Mouse (Mus musculus) T-cell, adult 2 months (primary cell): ENCODE data around the gene Cbfa2t3.
A peak's percentile ranks its signal among the peaks of the same experiment; 100 is the strongest.

Experiments
- DNase-seq: peaks from one replicate; pipeline ENCODE4 v3.0.0; 2022; ENCODE audit warnings: low spot score

Cbfa2t3 gene

GRCm38 (mm10) chr8:122604640-122605039 lies 94.3 kb downstream of the Cbfa2t3 start:
- no peak for DNase-seq

- DNase-seq = no peak
These were observed 98.2 kb downstream of the Cbfa2t3 start for GRCm38 (mm10) chr8:122600666-122601065.

GRCm38 (mm10) chr8:122596031-122596430 lies 102.9 kb downstream of the Cbfa2t3 start:
- DNase-seq = no peak

GRCm38 (mm10) chr8:122593783-122594507 lies 105.0 kb downstream of the Cbfa2t3 start:
- DNase-seq = no peak

GRCm38 (mm10) chr8:122593240-122593639 lies 105.7 kb downstream of the Cbfa2t3 start:
- no peak for DNase-seq

- no peak for DNase-seq
These were observed 112.2 kb downstream of the Cbfa2t3 start for GRCm38 (mm10) chr8:122586749-122587148.

- DNase-seq = no peak
These were observed 112.7 kb downstream of the Cbfa2t3 start for GRCm38 (mm10) chr8:122586171-122586570.

GRCm38 (mm10) chr8:122585411-122585891 lies 113.5 kb downstream of the Cbfa2t3 start:
- DNase-seq = no peak

- no peak for DNase-seq
These were observed 113.9 kb downstream of the Cbfa2t3 start for GRCm38 (mm10) chr8:122584981-122585380.

GRCm38 (mm10) chr8:122580926-122581325 lies 118.0 kb downstream of the Cbfa2t3 start:
- no peak for DNase-seq

GRCm38 (mm10) chr8:122579196-122579595 lies 119.7 kb downstream of the Cbfa2t3 start:
- no peak for DNase-seq

- DNase-seq = no peak
These were observed 121.8 kb downstream of the Cbfa2t3 start for GRCm38 (mm10) chr8:122577116-122577515.

- peak; percentile 95 for DNase-seq
These were observed 122.3 kb downstream of the Cbfa2t3 start, which contains the start of gene Aprt for GRCm38 (mm10) chr8:122576648-122577022. Gene Aprt (minus strand): TSS chr8:122576909.

- DNase-seq = no peak
These were observed 122.9 kb downstream of the Cbfa2t3 start for GRCm38 (mm10) chr8:122575735-122576647.

- no peak for DNase-seq
These were observed 123.6 kb downstream of the Cbfa2t3 start for GRCm38 (mm10) chr8:122575286-122575685.
